Mouse (Mus musculus) skeletal muscle tissue, adult 2 months (tissue): ENCODE measurements around the gene Slf2.

Experiments used
- DNase-seq: peaks from one replicate; pipeline ENCODE4 v3.0.0-alpha.2; 2012; ENCODE audit warnings: low read depth, low spot score

Slf2 gene

GRCm38 (mm10) chr19:45012219-45012618, 81.3 kb downstream of the Slf2 start:
- no peak for DNase-seq

GRCm38 (mm10) chr19:45012636-45013035, 81.7 kb downstream of the Slf2 start:
- DNase-seq, result no peak

DNA sequence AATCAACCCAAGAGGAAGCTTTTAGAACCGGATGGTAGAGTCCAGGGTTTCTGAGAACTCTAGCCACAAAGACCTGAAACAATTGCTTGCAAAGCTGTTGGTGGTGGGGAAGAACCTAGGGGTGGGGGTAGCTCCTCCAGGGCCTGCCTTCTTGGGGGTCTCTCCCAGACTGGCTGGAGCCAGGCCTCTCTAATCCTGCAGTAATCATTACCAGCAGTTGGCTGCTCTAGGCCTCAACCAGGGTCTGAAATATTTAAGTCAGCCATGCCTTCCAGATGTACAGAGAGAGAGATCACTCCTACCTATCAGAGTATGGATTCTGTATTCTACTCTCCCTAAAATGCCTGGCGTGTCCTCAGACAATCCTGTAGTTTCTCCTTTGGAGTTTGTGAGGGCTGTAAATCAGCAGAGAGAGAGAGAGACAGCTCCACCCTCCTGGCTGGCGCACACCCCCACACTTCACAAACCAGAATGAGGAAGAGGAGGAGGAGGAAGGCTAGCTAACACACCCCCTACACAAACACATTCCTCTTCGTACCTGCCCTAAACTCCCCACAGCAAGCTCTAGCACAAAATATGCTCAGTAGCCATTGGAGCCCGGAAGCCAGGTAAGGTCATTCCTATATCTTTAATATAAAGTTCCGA, 82.8 kb downstream of the Slf2 start:
- no peak for DNase-seq

- DNase-seq, result no peak
Measured at GRCm38 (mm10) chr19:45014335-45014971, 83.5 kb downstream of the Slf2 start, which contains the start of gene Lzts2. Lzts2 (plus strand) TSS chr19:45014414.

GRCm38 (mm10) chr19:45014981-45015402, 84.0 kb downstream of the Slf2 start:
- DNase-seq, result no peak

DNA sequence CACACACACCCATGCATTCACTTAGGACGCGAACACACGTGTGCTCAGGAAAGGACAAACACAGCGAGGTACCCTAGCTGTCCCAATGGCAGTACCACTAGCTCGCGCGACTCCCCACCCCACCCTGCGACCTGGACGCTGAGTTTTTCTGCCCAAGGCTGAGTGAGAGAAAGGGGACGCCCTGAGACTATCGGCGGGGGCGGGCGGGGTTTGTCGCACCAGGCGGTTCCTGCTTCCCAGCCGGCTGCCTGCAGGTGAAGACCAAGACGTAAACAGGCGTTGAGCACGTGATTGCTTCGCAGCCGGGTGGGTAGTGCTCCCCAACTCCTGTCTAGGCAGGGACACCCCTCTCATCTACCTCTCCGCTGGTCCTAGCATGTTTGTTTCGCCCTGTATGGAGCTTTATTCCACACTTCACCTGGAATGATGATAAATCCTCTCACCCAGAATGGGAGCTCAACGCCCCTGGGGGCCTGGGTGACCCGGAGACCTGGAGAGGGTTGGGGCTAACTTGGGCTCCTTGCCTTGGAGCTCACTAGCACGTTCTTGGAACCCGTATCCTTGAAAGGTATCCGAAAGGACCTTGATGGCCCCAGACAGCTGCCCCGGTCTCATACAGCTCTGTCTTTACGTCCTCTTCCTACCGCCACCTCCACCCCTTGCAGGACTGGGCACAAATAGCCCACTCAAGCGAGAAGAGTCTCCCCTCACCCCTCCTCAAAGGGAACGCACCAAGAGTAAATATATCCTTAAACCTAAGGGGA, 84.7 kb downstream of the Slf2 start:
- peak; percentile 72 for DNase-seq

GRCm38 (mm10) chr19:45016341-45017215, 85.6 kb downstream of the Slf2 start:
- DNase-seq, result peak; percentile 86

DNA sequence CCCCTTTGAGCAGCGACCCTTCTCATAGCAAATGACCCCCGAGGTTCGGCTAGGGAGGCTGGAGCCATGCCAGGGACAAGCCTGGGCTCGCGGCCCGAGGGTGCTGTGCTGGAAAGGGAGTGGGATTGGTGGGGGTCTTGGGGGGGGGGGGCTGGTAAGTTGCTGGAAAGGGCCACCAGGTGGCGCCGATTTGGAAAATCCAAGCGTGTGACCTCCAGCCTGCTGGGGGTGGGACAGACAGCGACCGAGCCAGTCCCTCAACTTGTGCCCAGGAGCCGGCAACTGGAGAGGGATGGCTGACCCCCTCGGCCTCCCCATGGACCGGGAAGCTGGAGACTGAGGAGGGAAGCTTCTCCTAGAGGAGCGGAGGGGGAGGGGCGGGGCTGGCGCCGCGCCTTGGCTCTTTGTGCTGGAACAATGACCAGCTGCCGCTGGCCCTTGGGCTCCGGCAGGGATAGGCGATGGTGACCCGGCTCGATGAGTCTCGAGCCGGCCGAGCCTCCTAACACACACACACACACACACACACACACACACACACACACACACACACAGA, 86.3 kb downstream of the Slf2 start:
- DNase-seq, result peak; percentile 87

DNA sequence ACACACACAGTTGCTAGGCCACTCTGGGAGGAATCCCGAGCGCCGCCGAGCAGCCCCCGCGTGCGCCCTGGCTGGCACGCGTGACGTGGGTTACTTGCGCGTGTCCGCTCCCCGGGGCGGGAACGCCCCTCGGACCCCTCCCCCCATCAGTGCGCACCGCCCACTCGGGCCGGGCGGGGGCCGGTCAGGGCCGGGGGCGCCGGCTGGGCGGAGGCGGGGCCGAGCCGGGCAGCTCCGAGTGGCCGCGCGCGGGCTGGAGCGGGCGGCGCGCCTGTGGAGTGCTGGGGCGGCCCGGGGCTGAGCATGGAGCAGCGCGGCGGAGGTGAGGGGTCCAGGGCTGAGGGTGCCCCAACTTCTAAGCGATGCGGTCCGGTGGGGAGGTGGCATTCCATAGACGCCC, 87.0 kb downstream of the Slf2 start:
- peak; percentile 81 for DNase-seq

- DNase-seq, result no peak
Measured at GRCm38 (mm10) chr19:45018351-45018831, 87.4 kb downstream of the Slf2 start.

- DNase-seq, result peak; percentile 81
Measured at GRCm38 (mm10) chr19:45020348-45020747, 89.4 kb downstream of the Slf2 start.

DNA sequence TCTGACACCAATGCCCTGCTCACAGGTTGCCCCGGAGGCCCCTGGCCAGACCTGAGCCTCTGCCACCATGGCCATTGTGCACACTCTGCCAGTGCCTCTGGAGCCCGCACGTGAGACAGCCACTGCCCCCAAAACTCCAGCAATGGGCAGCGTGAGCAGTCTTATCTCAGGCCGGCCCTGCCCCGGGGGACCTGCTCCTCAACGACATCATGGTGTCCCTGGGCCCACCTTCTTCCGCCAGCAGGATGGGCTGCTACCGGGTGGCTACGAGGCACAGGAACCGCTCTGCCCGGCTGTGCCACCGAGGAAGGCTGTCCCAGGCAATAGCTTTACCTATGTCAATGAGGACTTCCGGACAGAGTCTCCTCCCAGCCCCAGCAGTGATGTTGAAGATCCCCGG, 90.4 kb downstream of the Slf2 start:
- DNase-seq, result no peak

DNA sequence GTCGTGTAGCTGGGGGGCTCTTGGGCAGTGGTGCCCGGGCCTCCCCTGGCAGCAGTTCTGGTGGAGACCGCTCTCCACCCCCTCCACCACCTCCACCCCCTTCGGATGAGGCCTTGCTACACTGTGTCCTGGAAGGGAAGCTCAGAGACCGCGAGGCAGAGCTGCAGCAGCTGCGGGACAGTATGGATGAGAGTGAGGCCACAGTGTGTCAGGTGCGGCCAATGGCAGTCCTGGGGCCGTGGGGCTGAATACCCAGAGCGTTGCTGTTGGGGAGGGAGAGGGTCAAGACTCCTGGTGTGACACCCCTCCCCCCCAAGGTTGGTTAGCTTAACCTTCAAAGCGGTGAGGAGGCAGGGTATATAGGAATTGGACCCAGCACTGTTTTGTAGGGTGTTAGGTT, 93.0 kb downstream of the Slf2 start:
- no peak for DNase-seq

DNA sequence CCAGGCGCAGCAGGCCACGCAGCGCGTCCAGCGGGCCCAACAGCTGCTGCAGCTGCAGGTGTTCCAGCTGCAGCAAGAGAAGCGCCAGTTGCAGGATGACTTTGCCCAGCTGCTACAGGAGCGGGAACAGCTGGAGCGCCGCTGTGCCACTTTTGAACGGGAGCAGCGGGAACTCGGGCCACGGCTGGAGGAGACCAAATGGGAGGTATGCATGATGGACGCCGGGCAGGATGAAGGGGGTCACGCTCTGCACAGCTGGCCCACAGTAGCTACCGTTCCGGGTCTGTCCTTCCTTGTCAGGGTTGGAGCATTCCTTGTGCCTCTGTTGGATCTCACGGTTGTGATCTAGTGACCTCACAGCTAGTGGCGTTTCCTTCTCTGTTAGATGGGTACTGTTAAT, 93.8 kb downstream of the Slf2 start:
- no peak for DNase-seq

- DNase-seq, result no peak
Measured at GRCm38 (mm10) chr19:45025937-45026568, 95.1 kb downstream of the Slf2 start.

DNA sequence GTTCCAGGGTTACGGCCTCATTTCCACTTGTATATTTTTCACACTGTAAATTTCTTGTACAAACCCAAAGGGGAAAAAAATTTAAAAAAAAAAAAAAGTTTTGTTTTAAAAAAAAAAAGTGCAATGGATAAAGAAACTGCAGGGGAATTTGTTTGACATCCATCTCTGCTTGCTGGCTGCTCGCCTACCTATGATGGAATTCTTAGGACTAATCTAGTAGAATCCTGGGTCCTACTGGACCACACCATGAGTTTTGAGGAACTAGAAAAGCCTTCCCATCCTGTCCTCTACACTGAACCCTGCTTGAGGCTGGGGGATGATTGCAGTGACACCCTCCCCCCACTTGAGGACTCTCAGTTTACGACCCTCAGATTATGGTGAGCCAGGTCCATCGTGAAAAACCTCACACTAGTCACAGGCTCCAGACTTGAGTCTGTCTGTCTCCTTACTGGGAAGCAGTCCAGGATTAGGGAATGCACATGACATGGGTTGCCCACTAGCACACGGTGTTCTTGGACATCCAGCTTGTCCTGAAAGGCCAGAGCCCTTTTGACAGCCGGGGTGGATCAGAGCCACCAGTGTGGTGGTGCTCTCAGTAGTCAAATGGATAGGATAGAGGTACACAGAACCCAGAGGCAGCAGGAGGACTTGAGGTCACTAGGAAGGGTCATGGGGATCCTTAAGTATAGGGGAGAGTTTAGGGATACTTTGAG, 96.2 kb downstream of the Slf2 start:
- DNase-seq, result peak; percentile 87

- no peak for DNase-seq
Measured at GRCm38 (mm10) chr19:45027848-45028247, 96.9 kb downstream of the Slf2 start.

GRCm38 (mm10) chr19:45028746-45029145, 97.8 kb downstream of the Slf2 start:
- DNase-seq, result no peak

- DNase-seq, result no peak
Measured at GRCm38 (mm10) chr19:45029571-45029970, 98.6 kb downstream of the Slf2 start.

DNA sequence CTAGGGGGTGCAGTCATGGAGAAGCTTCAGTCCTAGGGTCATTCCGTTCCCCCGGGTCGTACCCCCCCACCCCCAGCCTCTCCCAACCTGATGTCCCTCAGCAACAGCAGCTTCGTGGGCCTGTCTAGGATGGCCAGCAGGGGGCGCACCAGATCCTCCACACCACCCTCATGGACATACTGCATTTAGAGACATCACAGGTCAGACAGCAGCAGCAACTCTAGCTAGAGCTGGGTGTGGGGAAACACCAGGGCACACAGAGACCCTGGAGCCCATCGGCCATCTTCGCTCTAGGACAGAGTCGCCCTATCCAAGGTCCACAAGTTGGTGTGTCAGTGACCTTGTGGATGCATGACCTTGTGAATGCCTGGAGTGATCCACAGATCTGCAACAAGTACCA, 99.2 kb downstream of the Slf2 start:
- no peak for DNase-seq
